Mouse (Mus musculus): ENCODE measurements at regions not wholly inside any gene's neighbourhood (a gene's known extent, or its start where the extent isn't known, plus 50 kb on each side); places are given as distances from the start of the nearest gene placed in this dataset.

DNA sequence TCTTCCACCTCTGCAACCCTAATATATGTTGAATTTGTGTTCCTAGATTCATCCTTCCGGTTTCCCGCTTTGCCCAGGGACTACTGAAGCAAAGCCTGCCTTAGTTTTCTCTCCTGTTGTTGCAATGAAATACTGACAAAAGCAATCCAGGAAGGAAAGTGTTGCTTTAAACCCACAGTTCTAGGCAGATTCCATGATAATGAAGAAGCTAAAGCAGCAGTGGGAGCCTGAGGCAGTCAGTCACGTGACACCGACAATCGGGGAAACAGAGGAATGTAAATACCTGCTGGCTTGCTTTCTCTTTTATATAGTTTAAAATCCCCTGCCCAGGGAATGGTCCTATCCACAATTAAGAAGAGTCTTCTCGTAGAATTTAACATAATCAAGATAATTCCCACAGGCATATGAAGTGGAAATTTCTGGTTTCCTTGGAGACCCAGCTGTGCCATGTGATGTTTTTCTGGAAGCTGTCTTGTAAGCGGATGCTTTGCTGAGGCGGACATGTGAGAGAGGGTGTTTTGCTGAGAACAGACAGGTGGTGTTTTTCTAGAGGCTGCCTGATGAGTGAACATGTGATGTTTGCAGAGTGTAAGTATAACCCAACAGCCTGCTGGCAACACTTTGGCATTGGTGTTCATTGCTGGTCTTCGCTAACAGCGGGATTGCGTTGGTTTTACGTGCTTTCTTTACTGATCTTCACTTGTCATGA is 398.0 kb downstream of the Prim2 start:
- peak; percentile 8 for DNase-seq

DNA sequence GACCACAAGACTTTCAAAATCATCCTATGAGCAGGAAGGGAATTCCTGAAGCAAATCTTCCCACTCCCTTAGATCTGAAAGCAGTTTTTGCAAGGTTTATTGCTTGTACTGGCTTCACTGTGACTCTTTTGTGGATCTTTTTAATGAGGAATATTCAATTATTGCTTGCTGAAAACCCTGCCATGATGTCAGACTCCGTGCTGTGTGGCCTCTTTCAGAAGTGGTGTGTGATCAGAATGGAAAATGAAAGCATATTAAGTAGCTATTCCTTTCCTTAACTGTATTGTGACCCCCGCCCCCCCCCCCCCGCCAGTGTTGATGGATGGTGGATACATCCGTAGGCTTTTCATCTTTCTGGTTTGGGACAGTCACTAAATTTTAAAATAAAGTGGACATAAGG is 400.4 kb downstream of the Prim2 start:
- DNase-seq = no peak

- DNase-seq = no peak
These were observed 403.7 kb downstream of the Prim2 start for GRCm38 (mm10) chr1:33265731-33266415.

- peak; percentile 8 for DNase-seq
These were observed 420.1 kb downstream of the Prim2 start for GRCm38 (mm10) chr1:33249474-33249873.

DNA sequence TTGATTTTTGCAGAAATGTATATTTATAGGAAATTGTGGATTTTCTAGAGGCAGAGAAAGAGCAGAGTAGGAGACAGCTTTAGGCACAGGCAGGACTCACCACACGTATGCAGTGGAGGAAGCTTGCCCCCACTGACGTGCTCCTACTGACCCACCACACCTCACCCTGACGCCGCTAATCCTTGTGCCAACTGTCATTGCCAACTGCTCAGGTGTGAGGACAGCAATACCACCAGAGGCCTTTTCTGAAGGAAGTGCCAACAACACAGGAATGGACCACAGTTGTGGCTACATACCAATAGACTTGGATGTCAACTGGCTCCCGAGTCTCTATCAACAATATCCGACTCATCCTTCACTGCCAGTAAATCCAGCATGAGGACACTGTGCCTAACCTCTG is 422.5 kb downstream of the Prim2 start:
- no peak for DNase-seq

- no peak for DNase-seq
These were observed 424.4 kb downstream of the Prim2 start for GRCm38 (mm10) chr1:33245186-33245585.

DNA sequence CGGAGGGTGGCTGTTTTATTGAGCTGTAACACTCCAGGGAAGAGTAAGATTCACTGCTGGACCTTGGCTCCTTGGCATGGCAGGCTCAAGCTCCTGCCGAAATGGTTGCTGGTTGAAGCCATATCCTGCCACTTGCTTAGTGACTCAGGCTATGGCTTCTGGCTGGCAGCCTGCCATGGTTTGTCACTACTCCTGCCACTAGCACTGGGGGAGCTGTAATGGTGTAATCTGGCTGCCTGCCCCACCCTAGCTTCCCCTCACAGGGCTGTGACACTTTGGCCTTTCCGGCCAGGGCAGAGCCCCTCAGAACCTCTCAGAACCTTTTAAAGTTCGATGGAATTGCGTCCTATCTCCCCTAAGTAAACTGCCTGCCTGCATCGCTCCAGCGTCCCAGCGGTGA is 424.9 kb downstream of the Prim2 start:
- peak; percentile 7 for DNase-seq

DNA sequence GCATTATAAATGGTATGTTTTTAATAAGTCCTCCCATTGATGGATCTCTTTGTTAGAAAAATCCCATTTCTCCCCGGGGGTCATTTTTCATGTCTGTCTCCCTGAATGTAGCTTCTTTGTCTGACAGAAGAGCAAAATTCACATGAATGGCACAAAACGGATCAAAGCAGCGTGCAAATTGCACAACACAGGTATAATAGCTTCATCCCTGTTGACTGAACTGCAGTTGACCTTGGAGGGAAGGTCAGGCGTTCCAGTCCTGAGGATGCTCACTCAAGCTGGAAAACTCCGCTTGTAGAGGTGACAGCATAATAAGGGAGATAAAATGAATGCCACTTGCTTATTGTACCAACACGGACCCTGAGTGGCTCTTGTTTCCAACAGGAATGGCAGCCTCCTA is 446.6 kb downstream of the Prim2 start:
- no peak for DNase-seq

- DNase-seq = no peak
These were observed 454.8 kb downstream of the Prim2 start for GRCm38 (mm10) chr1:33214815-33215214.

DNA sequence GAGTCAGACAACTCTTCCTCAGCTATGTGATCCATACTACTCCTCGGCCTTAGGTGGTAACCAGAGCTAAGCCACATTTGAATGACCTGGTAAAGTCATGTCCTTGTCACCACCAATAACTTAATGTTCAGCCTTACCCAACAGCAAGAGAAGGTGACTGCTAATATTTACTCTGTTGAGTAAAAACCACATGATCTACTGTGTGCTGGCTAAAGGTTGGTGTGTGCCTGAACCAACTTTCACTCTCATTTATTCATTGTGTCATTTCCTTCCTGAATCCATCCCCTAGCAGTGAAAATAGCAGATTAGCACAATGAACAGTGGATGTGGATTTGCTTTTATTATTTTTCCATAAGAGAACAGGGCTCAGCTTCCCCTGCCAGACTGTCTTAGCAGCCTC is 455.2 kb downstream of the Prim2 start:
- DNase-seq = no peak

DNA sequence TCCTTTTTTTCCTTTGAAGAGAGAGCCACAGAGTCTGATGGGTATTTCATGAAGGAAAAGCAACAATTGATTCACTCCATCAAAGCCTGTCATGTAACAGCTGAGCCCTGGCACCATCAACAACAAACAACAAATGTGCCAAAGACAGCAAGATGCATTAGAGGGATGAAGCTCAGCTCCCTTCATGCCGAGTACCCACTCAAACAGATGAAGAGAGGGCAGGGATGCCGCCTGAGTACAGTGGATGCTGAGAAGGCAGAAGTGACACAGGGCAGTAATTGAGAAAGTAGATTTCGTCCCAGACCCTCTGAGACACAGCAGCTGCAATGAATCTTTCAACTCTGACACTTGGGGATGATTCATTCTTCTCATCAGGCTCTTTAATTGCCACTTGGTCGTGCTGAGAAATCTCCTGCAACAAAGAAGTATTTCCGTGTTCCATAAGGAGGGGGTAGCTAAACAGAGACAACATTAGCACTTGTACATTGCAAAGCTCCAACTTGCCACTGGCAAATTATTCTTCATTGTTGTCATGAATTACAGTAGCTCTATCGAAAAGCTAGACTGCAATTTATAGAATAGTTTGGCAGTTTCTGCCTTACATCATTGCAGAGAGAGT is 467.9 kb downstream of the Prim2 start:
- DNase-seq = no peak

DNA sequence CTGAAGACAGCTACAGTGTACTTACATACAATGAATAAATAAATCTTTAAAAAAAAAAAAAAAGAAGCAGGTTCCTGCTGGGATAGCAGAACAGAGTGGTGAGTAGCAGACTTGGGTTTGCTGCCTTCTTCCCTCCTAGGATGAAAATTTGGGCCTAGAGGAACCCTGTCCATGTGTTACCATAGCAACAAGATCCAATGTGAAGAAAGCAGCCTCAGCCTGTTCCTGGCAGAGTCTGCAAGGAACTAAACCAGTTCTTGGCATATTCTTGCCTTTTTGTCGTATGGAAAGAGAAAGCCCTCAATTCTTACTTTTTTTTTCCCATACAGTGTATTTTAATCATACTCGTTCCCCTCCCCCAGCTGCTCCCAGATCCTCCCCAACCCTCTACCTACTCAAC is 474.5 kb downstream of the Prim2 start:
- no peak for DNase-seq

DNA sequence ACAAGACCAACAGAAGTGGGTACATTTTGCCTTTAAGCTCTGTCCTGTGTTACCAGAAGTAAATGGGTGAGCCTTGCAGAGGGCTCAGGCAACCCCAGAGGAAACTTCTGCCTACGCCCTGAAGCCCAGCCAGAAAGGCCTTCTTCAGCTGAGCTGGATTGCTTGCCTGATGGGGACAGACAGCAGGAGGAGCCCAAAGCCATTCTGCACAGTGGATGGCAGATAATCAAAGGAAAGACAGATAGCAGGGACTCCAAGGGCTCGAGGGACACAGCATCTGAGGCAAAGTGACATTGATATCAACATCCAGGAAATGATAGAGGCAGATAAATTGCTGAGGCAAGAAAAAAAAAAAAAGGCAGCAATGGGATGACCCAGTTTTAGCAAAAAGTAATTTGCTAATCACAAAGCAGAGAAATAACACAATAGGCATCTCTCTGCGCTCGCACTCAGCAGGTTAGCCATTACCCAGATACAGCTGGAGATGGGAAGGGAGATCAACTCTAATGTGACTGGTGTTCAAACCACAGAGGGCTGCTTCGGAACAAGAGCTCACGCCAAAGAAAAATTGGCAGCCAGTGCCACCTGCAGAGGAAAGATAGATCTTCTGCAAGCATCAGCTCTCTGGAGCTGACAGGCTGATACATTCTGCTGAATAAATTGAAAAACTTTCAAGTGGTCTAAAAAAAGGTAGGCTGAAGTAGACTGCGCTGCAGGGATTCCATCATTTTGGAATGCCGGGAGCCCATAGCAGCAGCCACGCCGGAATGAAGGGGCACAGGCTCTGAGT is 494.8 kb downstream of the Prim2 start:
- peak; percentile 36 for DNase-seq

DNA sequence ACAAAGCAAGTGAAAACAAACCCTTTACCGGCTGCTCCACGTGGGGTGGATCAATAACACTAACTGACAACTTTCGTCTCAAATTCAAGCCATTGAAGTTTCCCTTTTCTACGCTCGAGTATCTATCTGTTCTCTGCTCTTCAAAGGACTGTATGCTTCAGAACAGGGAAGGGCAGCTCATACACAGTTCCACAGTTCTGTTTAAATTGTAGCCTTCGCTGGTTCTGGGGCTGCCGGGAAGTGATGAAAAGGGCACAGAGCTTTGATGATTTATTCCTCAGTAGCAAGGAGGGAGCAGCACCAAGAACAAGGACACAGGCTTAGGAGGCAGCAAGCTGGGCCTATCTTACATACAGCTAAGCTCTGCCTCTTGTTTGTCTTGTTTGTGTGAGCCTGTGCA is 532.6 kb downstream of the Prim2 start:
- DNase-seq = no peak

DNA sequence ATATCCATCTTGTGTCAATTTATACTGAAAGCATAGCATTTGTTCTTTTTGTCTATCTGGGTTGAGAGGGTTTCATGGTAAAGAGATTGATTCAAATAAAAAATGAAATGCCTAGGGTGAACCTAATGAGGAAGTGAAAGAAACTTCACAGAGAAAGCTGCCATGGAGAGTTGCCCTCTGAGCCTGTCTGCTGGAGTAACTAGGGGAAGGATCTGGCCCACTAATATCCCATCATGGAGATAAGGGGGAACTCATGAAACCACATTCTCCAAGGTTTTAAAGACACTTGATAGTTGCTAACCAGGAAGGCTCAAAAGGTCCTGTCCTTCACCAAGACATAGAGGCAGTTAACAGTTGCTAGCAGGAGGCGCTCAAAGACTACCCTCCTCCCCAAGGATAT is 539.2 kb downstream of the Prim2 start:
- no peak for DNase-seq

- no peak for DNase-seq
These were observed 544.5 kb downstream of the Prim2 start for GRCm38 (mm10) chr1:33125062-33125461.

DNA sequence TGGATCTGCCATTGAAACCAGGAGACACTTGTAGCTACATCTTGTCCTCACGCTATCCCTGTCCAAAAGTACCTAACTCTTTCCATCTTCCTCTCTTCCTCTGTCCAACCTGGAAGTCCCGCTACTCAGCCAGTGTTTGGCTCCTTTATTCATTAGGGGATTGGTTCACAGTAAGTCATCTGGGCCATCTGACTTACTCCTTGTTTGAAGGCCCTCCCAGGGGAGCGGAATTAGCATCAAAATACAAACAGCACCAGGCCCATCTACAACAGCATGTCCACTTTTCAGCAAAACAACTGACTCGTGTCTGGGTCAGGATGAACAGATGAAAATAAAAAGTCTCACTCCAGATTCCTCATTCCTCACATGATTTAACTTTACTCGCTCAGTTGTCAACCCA is 559.2 kb upstream of the Gm5415 start:
- no peak for DNase-seq

DNA sequence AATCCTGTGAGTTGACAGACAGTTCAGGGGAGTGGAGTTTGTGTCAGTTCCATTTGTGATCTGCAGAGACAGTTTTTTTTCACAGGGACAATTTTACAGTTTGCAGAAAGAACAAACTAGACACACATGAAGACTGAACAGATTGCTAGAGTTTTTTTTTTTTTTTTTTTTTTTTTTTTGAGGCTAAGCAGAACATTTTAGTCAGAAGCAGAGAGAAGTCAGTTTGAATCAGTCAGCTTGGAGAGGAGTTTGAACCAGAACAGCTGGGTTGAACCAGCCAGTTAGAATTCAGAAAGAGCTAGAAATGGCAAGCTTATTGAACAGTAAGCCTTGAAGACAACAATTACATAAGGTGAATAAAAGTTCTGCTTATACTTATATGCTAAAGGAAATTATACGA is 557.2 kb upstream of the Gm5415 start:
- no peak for DNase-seq

DNA sequence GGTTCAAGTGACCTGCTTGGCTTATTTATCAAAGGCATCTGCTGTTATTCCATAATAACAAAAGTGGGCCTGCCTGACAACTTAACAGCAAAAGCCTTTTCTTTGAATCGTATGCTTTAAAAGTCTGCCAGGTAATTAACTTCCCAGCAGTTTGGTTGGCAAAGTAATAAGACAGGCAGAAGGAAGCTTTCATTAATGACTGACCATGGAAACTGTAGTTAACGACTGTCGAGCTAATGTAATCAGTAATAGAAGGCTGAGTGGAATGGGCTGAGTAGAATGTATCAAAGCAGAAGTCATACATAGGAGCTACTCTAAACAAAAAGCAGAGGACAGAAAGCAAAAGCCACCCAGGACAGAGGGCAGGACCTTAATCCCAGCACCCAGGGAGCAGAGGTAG is 551.0 kb upstream of the Gm5415 start:
- no peak for DNase-seq

DNA sequence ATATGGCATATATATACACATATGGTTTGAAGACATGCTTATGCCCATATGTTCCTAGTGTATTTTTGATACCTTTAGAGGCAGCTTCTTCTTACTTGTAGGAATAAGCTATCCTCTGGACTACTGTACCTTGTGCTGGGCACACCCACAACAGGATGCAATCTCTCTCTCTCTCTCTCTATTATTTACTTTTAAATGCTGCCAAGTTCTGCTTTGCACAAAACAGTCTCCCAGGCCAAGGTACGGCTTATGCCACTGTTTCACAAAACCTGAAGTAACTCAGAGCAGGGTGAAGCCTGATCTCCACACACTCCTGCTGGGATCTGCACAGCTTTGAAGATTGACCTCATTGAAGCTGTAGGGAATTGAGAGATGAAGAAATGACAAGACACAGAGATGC is 549.8 kb upstream of the Gm5415 start:
- DNase-seq = no peak

GRCm38 (mm10) chr1:33074551-33074950 is 527.5 kb upstream of the Gm5415 start:
- DNase-seq = no peak

DNA sequence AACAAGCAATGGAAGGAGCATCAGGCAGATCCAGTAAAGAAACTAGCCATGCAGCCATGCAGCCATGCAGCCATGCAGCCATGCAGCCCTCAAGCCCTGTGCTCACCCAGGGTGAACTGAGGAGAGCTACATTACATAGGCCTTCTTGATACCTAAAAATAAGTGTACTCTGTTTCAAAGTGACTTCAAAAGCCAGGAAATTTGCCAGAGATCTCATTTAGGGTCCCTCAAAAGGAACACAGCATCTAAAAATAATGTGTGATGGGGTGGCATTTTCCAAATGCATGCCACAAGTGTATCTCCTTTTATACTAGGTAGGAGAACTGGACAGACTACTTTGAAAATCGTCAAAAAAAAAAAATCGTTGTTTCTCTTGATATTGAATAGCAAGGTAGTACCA is 510.9 kb upstream of the Gm5415 start:
- DNase-seq = no peak

- no peak for DNase-seq
These were observed 497.3 kb upstream of the Gm5415 start for GRCm38 (mm10) chr1:33044388-33044787.

GRCm38 (mm10) chr1:33042424-33042823 is 495.3 kb upstream of the Gm5415 start:
- no peak for DNase-seq

Measured in right cerebral cortex, postnatal 14 days (tissue).